Mouse (Mus musculus) C2C12 (cell line): Measurements from ENCODE around the gene Cep164. TPM values are rescaled to one million over a fixed set of nuclear protein-coding genes. Genes with fewer than 3 reads are reported as not detected.
A peak's percentile ranks its signal among the peaks of the same experiment; 100 is the strongest.

ENCODE experiments used
- H3K27me3 ChIP-seq: one replicate; pipeline ENCODE4 v1.6.1; 2011; ENCODE audit not compliant: control insufficient read depth, insufficient read depth, insufficient read length
- H3K36me3 ChIP-seq: one replicate; pipeline ENCODE4 v1.6.1; 2011; ENCODE audit not compliant: control insufficient read depth, insufficient read depth
- H3K4me3 ChIP-seq: one replicate; pipeline ENCODE4 v1.5.1; 2011; ENCODE audit warnings: mild to moderate bottlenecking, control low read depth; ENCODE audit not compliant: poor library complexity, insufficient read depth, severe bottlenecking
- H3K79me2 ChIP-seq: one replicate; pipeline ENCODE4 v1.6.1; 2011; ENCODE audit not compliant: control insufficient read depth, insufficient read depth
- H3K79me3 ChIP-seq: one replicate; pipeline ENCODE4 v1.6.1; 2011; ENCODE audit warnings: low read depth, control low read depth
- H3ac ChIP-seq: one replicate; pipeline ENCODE3; 2011; ENCODE audit warnings: low read depth; ENCODE audit not compliant: control insufficient read depth, insufficient read length
- CEBPB ChIP-seq: IDR thresholded peaks from one replicate; pipeline ENCODE4 v1.6.1; 2011; ENCODE audit warnings: low read depth, mild to moderate bottlenecking, control low read depth, moderate library complexity
- CTCF ChIP-seq: IDR thresholded peaks from one replicate; pipeline ENCODE4 v1.5.1; 2011; ENCODE audit not compliant: control insufficient read depth, insufficient read depth, insufficient read length
- FOSL1 ChIP-seq: IDR thresholded peaks from one replicate; pipeline ENCODE4 v1.8.0; 2011; ENCODE audit warnings: mild to moderate bottlenecking, low read length; ENCODE audit not compliant: poor library complexity, insufficient read depth, severe bottlenecking
- MAX ChIP-seq: IDR thresholded peaks from one replicate; pipeline ENCODE4 v1.6.1; 2011; ENCODE audit warnings: mild to moderate bottlenecking, control low read depth
- MYOD1 ChIP-seq: IDR thresholded peaks from one replicate; pipeline ENCODE4 v1.6.1; 2011; ENCODE audit warnings: low read depth; ENCODE audit not compliant: control insufficient read depth, insufficient read length
- MYOG ChIP-seq: IDR thresholded peaks from one replicate; pipeline ENCODE4 v1.6.1; 2011; ENCODE audit not compliant: control insufficient read depth, insufficient read length; ENCODE audit errors: extremely low read depth
- USF1 ChIP-seq: IDR thresholded peaks from one replicate; pipeline ENCODE4 v1.6.1; 2011; ENCODE audit warnings: low read depth, mild to moderate bottlenecking, control low read depth, moderate library complexity
- polyA plus RNA-seq: library from polyadenylated mRNA; unstranded; fragments of >200 nt; fragmentation: generic; extraction: Trizol; gene quantifications from one replicate; pipeline ENCODE4 v1.2.1, GENCODE M21; 2012; ENCODE audit warnings: missing spikeins

Cep164 gene
- polyA plus RNA-seq, 1 experiment = 12.7 TPM

GRCm38 (mm10) chr9:45840331-45840730, 11.8 kb upstream of the Cep164 start:
- TF ChIP-seq CTCF (no peak), FOSL1 (no peak), MYOD1 (no peak), USF1 (no peak), CEBPB (no peak), MYOG (no peak), MAX (no peak)
- Histone ChIP-seq H3K79me3 (peaks cover 36% of the 10 kb centered on the region), H3ac (no peak overlapping the region), H3K79me2 (peaks cover 66% of the 10 kb centered on the region), H3K36me3 (no peaks in the 10 kb centered on the region), H3K4me3 (peak overlapping the region; percentile 61), H3K27me3 (no peaks in the 10 kb centered on the region)

- Histone ChIP-seq H3K4me3 (peak overlapping the region; percentile 61), H3ac (no peak overlapping the region), H3K36me3 (no peaks in the 10 kb centered on the region), H3K79me2 (peaks cover 65% of the 10 kb centered on the region), H3K79me3 (peaks cover 36% of the 10 kb centered on the region), H3K27me3 (no peaks in the 10 kb centered on the region)
- no peak for TF ChIP-seq MAX
- no peak for TF ChIP-seq CTCF
- TF ChIP-seq CEBPB = no peak
- no peak for TF ChIP-seq MYOD1
- TF ChIP-seq USF1 = no peak
- TF ChIP-seq MYOG = no peak
- no peak for TF ChIP-seq FOSL1
These were observed 11.4 kb upstream of the Cep164 start for GRCm38 (mm10) chr9:45839982-45840300.

GRCm38 (mm10) chr9:45839139-45839981, 10.9 kb upstream of the Cep164 start:
- Histone ChIP-seq H3K36me3 (no peaks in the 10 kb centered on the region), H3K4me3 (peak overlapping the region; percentile 61), H3K79me2 (peaks cover 59% of the 10 kb centered on the region), H3ac (peak overlapping the region; percentile 83), H3K79me3 (peaks cover 36% of the 10 kb centered on the region), H3K27me3 (no peaks in the 10 kb centered on the region)
- TF ChIP-seq CTCF (no peak), MAX (no peak), CEBPB (no peak)

- peak within 1 kb of the TSS; percentile 83 for H3ac ChIP-seq
- TF ChIP-seq MYOG (no peak), USF1 (no peak), CEBPB (no peak), CTCF (no peak), MAX (no peak)
These were observed 10.1 kb upstream of the Cep164 start, which contains the start of gene Bace1 for GRCm38 (mm10) chr9:45838434-45839138. TSS of gene Bace1 (plus strand) at chr9:45838580.

GRCm38 (mm10) chr9:45838069-45838433, 9.6 kb upstream of the Cep164 start:
- no peaks in the 10 kb centered on the region for H3K27me3 ChIP-seq
- H3ac ChIP-seq = no peak overlapping the region
- H3K4me3 ChIP-seq = peak overlapping the region; percentile 61
- peaks cover 28% of the 10 kb centered on the region for H3K79me3 ChIP-seq
- peaks cover 46% of the 10 kb centered on the region for H3K79me2 ChIP-seq
- TF ChIP-seq USF1 = no peak
- no peak for TF ChIP-seq CEBPB
- TF ChIP-seq MYOG = no peak
- TF ChIP-seq FOSL1 = no peak
- TF ChIP-seq CTCF = no peak
- no peak for TF ChIP-seq MAX
- TF ChIP-seq MYOD1 = no peak
- H3K36me3 ChIP-seq = no peaks in the 10 kb centered on the region

More at GRCm38 (mm10) chr9:45838434-45839138, 10.1 kb upstream of the Cep164 start, which contains the start of gene Bace1:
- Histone ChIP-seq H3K4me3 (peak within 1 kb of the TSS; percentile 61), H3K27me3 (no peaks in the 10 kb centered on the region), H3K36me3 (no peaks in the 10 kb centered on the region), H3K79me3 (peaks cover 32% of the 10 kb centered on the region), H3K79me2 (peaks cover 51% of the 10 kb centered on the region)

GRCm38 (mm10) chr9:45833461-45833860, 5.0 kb upstream of the Cep164 start:
- H3K4me3 ChIP-seq = no peak overlapping the region
- no peaks in the 10 kb centered on the region for H3K79me3 ChIP-seq
- H3K27me3 ChIP-seq = no peaks in the 10 kb centered on the region
- H3ac ChIP-seq = no peak overlapping the region
- TF ChIP-seq MAX = no peak
- TF ChIP-seq MYOG = no peak
- TF ChIP-seq CTCF = no peak
- no peak for TF ChIP-seq USF1
- TF ChIP-seq CEBPB = no peak
- no peak for TF ChIP-seq FOSL1
- TF ChIP-seq MYOD1 = no peak
- peaks cover 1% of the 10 kb centered on the region for H3K79me2 ChIP-seq
- no peaks in the 10 kb centered on the region for H3K36me3 ChIP-seq
